Mouse (Mus musculus) cortical plate, adult 2 months (tissue): ENCODE measurements around the gene Zfp820. TPM values are rescaled to one million over a fixed set of nuclear protein-coding genes. Genes with fewer than 3 reads are reported as not detected.
"Not testable (repeated sequence)": the region's sequence is repeated elsewhere in the genome, so short reads cannot be mapped to it uniquely, and the experiment has no call there.

Source experiments
- H3K27ac ChIP-seq: fragments of 200-500 bp; 2 replicates; pipeline ENCODE4 v1.5.1; 2012; ENCODE audit warnings: low read length, control low read depth, inconsistent platforms; ENCODE audit not compliant: insufficient read depth
- H3K4me1 ChIP-seq: fragments of 200-500 bp; 2 replicates; pipeline ENCODE4 v1.6.1; 2011; ENCODE audit warnings: low read length; ENCODE audit not compliant: control insufficient read depth, insufficient read depth
- H3K4me3 ChIP-seq: fragments of 200-500 bp; 2 replicates; pipeline ENCODE4 v1.5.1; 2011; ENCODE audit warnings: mild to moderate bottlenecking, low read length, control low read depth; ENCODE audit not compliant: insufficient read depth
- CTCF ChIP-seq: fragments of 200-500 bp; IDR thresholded peaks from 2 replicates; pipeline ENCODE4 v1.5.1; 2011; ENCODE audit warnings: mild to moderate bottlenecking, control low read depth, low read length; ENCODE audit not compliant: insufficient read depth; ENCODE audit errors: extremely low read depth
- POLR2A ChIP-seq: fragments of 200-500 bp; IDR thresholded peaks from 2 replicates; pipeline ENCODE4 v1.6.1; 2011; ENCODE audit warnings: mild to moderate bottlenecking, low read length, control low read depth; ENCODE audit not compliant: insufficient read depth; ENCODE audit errors: extremely low read depth
- polyA plus RNA-seq: library from polyadenylated mRNA; depleted of rRNA; stranded (reverse); fragments of >200 nt; gene quantifications from 2 replicates; pipeline ENCODE4 v1.2.3, GENCODE M21; 2012; rRNA removed

The Zfp820 gene
- 0.40 and 0.48 TPM in 2 replicates for polyA plus RNA-seq

DNA sequence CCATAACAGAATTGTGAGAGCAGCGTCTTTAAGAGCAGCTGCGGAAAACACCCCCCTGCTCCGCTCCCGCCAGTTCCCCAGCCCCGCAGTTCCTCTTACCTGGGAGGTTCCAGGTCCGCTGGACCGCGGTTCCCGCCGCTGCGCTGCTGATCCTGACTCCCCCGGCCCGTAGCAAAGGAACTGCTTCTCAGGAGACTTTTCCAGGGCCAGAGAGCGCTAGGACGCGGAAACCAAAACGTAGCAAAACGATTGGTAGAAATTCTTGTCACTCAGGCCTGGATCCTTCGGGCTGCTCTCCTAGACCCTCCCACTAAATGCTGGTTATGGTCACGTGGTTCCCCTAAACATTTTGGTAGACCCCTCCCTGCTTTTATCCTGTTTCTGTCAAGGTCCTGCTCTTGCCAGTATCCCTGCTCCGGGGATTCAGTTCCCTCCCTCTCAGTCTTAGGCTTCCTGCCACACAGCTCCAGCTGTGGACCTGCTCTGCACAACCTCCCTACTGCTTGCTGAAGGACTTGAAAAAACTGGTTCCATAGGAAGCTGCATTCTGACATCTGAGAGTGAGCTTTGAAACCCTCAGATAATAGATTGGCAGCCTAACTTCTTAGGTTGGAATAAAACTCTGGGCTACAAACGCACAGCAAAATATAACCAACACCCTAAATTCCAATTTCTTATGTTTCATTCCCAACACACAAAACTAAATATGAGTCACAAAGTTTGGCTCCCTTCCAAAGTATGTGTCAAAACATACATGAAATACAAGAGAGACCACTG is at the start of gene Zfp820:
TSS of gene Zfp820 (minus strand) at position 228 of the 777 bp plus-strand sequence.
- H3K27ac ChIP-seq, result no peak within 1 kb of the TSS
- TF ChIP-seq POLR2A, result no peak
- no peak for TF ChIP-seq CTCF
- no peaks in the 10 kb centered on the region for H3K4me1 ChIP-seq
- peak within 1 kb of the TSS; percentile 27; the same call in 1 of the 2 replicates for H3K4me3 ChIP-seq

- Histone ChIP-seq H3K4me1 (no peaks in the 10 kb centered on the region), H3K27ac (no peak overlapping the region), H3K4me3 (no peak overlapping the region)
- no peak for TF ChIP-seq CTCF
Observed at GRCm38 (mm10) chr17:21871256-21871655, 25.7 kb upstream of the Zfp820 start.

- H3K4me3 ChIP-seq, result not testable (repeated sequence)
Observed at GRCm38 (mm10) chr17:21846322-21846582, 680 bp upstream of the Zfp820 start.

DNA sequence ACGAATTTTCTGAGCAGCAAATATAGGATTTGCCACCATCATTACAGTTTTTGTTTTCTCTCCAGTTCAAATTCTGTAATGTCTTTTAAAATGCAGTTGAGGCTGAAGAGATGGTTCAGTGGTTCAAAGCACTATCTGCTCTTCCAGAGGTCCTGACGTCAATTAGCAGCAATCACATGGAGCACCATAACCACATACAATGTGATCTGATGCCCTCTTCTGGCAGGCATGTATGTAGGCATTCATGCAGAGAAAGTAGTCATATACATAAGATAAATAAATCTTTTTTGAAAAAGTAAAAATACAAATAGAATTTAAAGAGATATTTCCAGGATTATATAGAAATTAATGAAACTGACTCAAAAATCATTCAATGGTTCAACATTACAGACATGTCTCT is 7.1 kb downstream of the Zfp820 start:
- no peaks in the 10 kb centered on the region for H3K4me1 ChIP-seq

More at GRCm38 (mm10) chr17:21846322-21846582, 680 bp upstream of the Zfp820 start:
- H3K4me1 ChIP-seq, H3K27ac ChIP-seq: not testable (repeated sequence)

DNA sequence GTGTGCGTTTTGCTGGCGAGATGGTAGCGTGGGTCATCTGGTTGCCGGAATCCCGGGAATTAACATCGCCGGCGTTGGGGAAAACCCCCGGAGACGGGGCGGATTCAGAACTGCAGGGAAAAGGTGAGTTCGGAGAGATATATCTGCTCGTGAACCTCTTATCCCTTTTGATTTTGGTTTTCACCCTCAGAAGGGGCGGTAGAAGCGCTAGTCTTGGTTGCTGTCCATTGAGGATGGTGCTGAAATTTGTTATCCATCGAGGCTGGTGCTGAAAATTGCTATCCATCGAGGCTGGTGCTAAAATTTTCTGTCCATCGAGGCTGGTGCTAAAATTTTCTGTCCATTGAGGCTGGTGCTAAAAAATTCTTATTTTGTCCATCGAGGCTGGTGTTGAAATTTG is 44.2 kb downstream of the Zfp820 start:
- H3K27ac ChIP-seq, H3K4me3 ChIP-seq, H3K4me1 ChIP-seq: not testable (repeated sequence)

More for the DNA sequence above, 7.1 kb downstream of the Zfp820 start:
- TF ChIP-seq POLR2A, result no peak
- no peak for TF ChIP-seq CTCF
- Histone ChIP-seq H3K27ac (no peak overlapping the region), H3K4me3 (no peak overlapping the region)

DNA sequence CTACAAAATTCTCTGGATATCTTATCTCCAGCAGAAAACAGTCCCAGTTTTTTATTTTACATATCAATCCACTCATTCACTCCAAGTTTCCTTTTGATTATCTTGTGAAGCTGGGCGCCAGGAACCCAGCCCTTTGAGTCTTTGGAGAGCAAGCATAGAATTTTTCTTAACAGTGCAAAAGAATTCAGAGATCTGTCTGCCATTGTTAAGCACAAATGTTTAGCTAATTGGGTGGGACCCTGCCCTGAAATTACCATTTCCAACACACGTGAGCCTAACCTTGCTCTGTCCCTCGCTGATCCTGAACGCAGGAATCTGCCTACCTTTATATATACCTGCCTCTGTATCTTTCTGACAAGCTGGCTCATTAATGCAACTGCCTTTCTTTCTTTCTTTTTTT is 53.3 kb downstream of the Zfp820 start:
- Histone ChIP-seq H3K27ac (no peak overlapping the region), H3K4me1 (no peaks in the 10 kb centered on the region), H3K4me3 (no peak overlapping the region)
- TF ChIP-seq POLR2A, result no peak

DNA sequence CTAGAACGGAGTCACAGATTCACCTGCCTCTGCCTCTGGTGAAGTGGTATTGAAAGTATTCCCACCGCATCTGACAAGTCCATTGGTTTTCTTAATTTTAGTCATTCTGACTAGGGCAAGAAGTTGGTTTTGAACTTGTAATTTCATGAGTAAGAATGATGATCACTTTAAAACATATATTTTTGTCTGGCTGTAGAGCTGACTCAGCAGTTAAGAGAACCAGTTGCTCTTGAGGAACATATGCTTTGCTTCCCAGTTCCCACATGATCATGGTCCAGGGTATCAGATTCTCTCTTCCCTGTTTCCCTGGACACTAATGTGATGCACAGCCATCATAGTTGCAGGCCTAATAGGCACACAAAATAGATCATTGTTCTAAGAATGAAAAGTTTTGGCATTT is 75.2 kb downstream of the Zfp820 start:
- Histone ChIP-seq H3K27ac (no peak overlapping the region), H3K4me3 (no peak overlapping the region), H3K4me1 (no peaks in the 10 kb centered on the region)
- no peak for TF ChIP-seq CTCF
- TF ChIP-seq POLR2A, result no peak

Other genes with a start within 250 kb of the Zfp820 start
- 6.3 TPM in 2 replicates for gene Zfp983, start 195.1 kb downstream of the Zfp820 start, polyA plus RNA-seq
- gene Gm10226, start 153.9 kb downstream of the Zfp820 start, polyA plus RNA-seq, result 2.3 and 5.4 TPM in 2 replicates
- gene Zfp760, start 138.0 kb downstream of the Zfp820 start, polyA plus RNA-seq, result 5.8 TPM in 2 replicates
- 1.1 and 1.5 TPM in 2 replicates for gene Zfp229, start 115.0 kb downstream of the Zfp820 start, polyA plus RNA-seq
- 3.5 and 5.1 TPM in 2 replicates for gene Zfp995, start 64.2 kb upstream of the Zfp820 start, polyA plus RNA-seq
- 9.0 and 9.3 TPM in 2 replicates for gene Zfp942, start 116.7 kb upstream of the Zfp820 start, polyA plus RNA-seq
- 16.8 and 17.1 TPM in 2 replicates for gene Zfp943, start 116.8 kb upstream of the Zfp820 start, polyA plus RNA-seq